Comparison of ENCODE assay signal across 1 mouse cellular context in genomic region chr2:152398691-152399090, GRCm38 (mm10).
TF ChIP-seq lines count a peak whose summit lies in the region.

No protein-coding gene starts in this region.

TF ChIP-seq in MEL, 35 proteins besides CTCF, POLR2A, EP300 and RAD21 (continued from another document):
- TF ChIP-seq JUND (IDR thresholded peaks at IDR 0.05; ENCODE audit: low read depth, low read length): no peak
- 0 out of 2 replicates have a peak, but pooled peaks have one; percentile 18 for TF ChIP-seq NELFE (IDR thresholded peaks at IDR 0.05; ENCODE audit: low read depth, low read length)
- no peak for TF ChIP-seq USF2 (IDR thresholded peaks at IDR 0.05; ENCODE audit: borderline replicate concordance in 1 of 2, insufficient read depth in 1 of 2, low read depth in 1 of 2, low read length in 2 of 2)
- 0 out of 2 replicates have a peak, but pooled peaks have one; percentile 5 for TF ChIP-seq TCF12 (IDR thresholded peaks at IDR 0.05; ENCODE audit: low read depth, low read length)
